Mouse (Mus musculus): ENCODE measurements at regions not wholly inside any gene's neighbourhood (a gene's known extent, or its start where the extent isn't known, plus 50 kb on each side); places are given as distances from the start of the nearest gene placed in this dataset.

GRCm38 (mm10) chr2:51013090-51013489 is 135.8 kb downstream of the Rnd3 start:
- DNase-seq: no peak

GRCm38 (mm10) chr2:51008251-51008533 is 140.7 kb downstream of the Rnd3 start:
- DNase-seq: no peak

GRCm38 (mm10) chr2:51007409-51008250 is 141.3 kb downstream of the Rnd3 start:
- DNase-seq: no peak

GRCm38 (mm10) chr2:51006818-51007217 is 142.1 kb downstream of the Rnd3 start:
- DNase-seq: no peak

- no peak for DNase-seq
Observed at GRCm38 (mm10) chr2:51001548-51001947, 147.4 kb downstream of the Rnd3 start.

- DNase-seq: peak in 1 of 2 experiments; percentile 2
Observed at GRCm38 (mm10) chr2:50983883-50984410, 165.0 kb downstream of the Rnd3 start.

- DNase-seq: no peak
Observed at GRCm38 (mm10) chr2:50982571-50982970, 166.3 kb downstream of the Rnd3 start.

- no peak for DNase-seq
Observed at GRCm38 (mm10) chr2:50978356-50978755, 170.6 kb downstream of the Rnd3 start.

- DNase-seq: peak; percentile 65 to 66
Observed at GRCm38 (mm10) chr2:50971131-50971825, 177.6 kb downstream of the Rnd3 start.

GRCm38 (mm10) chr2:50968382-50968781 is 180.5 kb downstream of the Rnd3 start:
- no peak for DNase-seq

- no peak for DNase-seq
Observed at GRCm38 (mm10) chr2:50967826-50968225, 181.1 kb downstream of the Rnd3 start.

- no peak for DNase-seq
Observed at GRCm38 (mm10) chr2:50967133-50967532, 181.8 kb downstream of the Rnd3 start.

- no peak for DNase-seq
Observed at GRCm38 (mm10) chr2:50965485-50966017, 183.4 kb downstream of the Rnd3 start.

GRCm38 (mm10) chr2:50964062-50964461 is 184.8 kb downstream of the Rnd3 start:
- no peak for DNase-seq

GRCm38 (mm10) chr2:50961049-50961448 is 187.9 kb downstream of the Rnd3 start:
- no peak for DNase-seq

GRCm38 (mm10) chr2:50959323-50959722 is 189.6 kb downstream of the Rnd3 start:
- no peak for DNase-seq

- DNase-seq: no peak
Observed at GRCm38 (mm10) chr2:50954361-50955066, 194.4 kb downstream of the Rnd3 start.

GRCm38 (mm10) chr2:50951027-50951426 is 197.9 kb downstream of the Rnd3 start:
- no peak for DNase-seq

- no peak for DNase-seq
Observed at GRCm38 (mm10) chr2:50949717-50950116, 199.2 kb downstream of the Rnd3 start.

- DNase-seq: no peak
Observed at GRCm38 (mm10) chr2:50945526-50945925, 203.4 kb downstream of the Rnd3 start.

GRCm38 (mm10) chr2:50943180-50943579 is 205.7 kb downstream of the Rnd3 start:
- no peak for DNase-seq

- peak; percentile 4 to 13 for DNase-seq
Observed at GRCm38 (mm10) chr2:50942741-50943140, 206.2 kb downstream of the Rnd3 start.

GRCm38 (mm10) chr2:50932936-50933335 is 216.0 kb downstream of the Rnd3 start:
- no peak for DNase-seq

Measured in cerebellum, postnatal 10 days (tissue).